Mouse (Mus musculus): ENCODE measurements at regions not wholly inside any gene's neighbourhood (a gene's known extent, or its start where the extent isn't known, plus 50 kb on each side); places are given as distances from the start of the nearest gene placed in this dataset.

GRCm38 (mm10) chr9:87971791-87972190 is 240.7 kb upstream of the Tbx18 start:
- Histone ChIP-seq H3K4me3 (replicated peaks; ENCODE audit: low read length) (no peak overlapping the region), H3K27me3 (ENCODE audit: control insufficient read depth, insufficient read depth, low read length) (no peaks in the 10 kb centered on the region), H3K9ac (no peak overlapping the region), H3K36me3 (replicated peaks; ENCODE audit: control insufficient read depth, insufficient read depth) (no peaks in the 10 kb centered on the region), H3K4me2 (replicated peaks) (no peak overlapping the region), H3K4me1 (replicated peaks; ENCODE audit: control insufficient read depth, insufficient read depth, low read length) (no peaks in the 10 kb centered on the region), H3K27ac (no peak overlapping the region), H3K9me3 (ENCODE audit: control insufficient read depth, low read length) (no peaks in the 10 kb centered on the region)
- 91% methylated on average over 3 of the region's 3 CpGs for WGBS
- ATAC-seq (ENCODE audit: low FRiP score) (no peak), DNase-seq (ENCODE audit: low spot score) (no peak)

GRCm38 (mm10) chr9:87973531-87973930 is 242.5 kb upstream of the Tbx18 start:
- 41% methylated on average over 6 of the region's 6 CpGs for WGBS
- no peaks in the 10 kb centered on the region for H3K36me3 ChIP-seq (replicated peaks; ENCODE audit: control insufficient read depth, insufficient read depth)
- ATAC-seq (ENCODE audit: low FRiP score) = no peak
- no peak overlapping the region for H3K4me3 ChIP-seq (replicated peaks; ENCODE audit: low read length)
- no peaks in the 10 kb centered on the region for H3K4me1 ChIP-seq (replicated peaks; ENCODE audit: control insufficient read depth, insufficient read depth, low read length)
- H3K27ac ChIP-seq = no peak overlapping the region
- DNase-seq (ENCODE audit: low spot score) = no peak
- no peaks in the 10 kb centered on the region for H3K27me3 ChIP-seq (ENCODE audit: control insufficient read depth, insufficient read depth, low read length)
- H3K9me3 ChIP-seq (ENCODE audit: control insufficient read depth, low read length) = no peaks in the 10 kb centered on the region
- H3K9ac ChIP-seq = no peak overlapping the region
- H3K4me2 ChIP-seq (replicated peaks) = no peak overlapping the region

- no peak overlapping the region for H3K4me2 ChIP-seq (replicated peaks)
- no peaks in the 10 kb centered on the region for H3K36me3 ChIP-seq (replicated peaks; ENCODE audit: control insufficient read depth, insufficient read depth)
- H3K4me3 ChIP-seq (replicated peaks; ENCODE audit: low read length) = no peak overlapping the region
- ATAC-seq (ENCODE audit: low FRiP score) (no peak), DNase-seq (ENCODE audit: low spot score) (no peak)
- H3K27ac ChIP-seq = no peak overlapping the region
- no peak overlapping the region for H3K9ac ChIP-seq
- H3K27me3 ChIP-seq (ENCODE audit: control insufficient read depth, insufficient read depth, low read length) = no peaks in the 10 kb centered on the region
- H3K4me1 ChIP-seq (replicated peaks; ENCODE audit: control insufficient read depth, insufficient read depth, low read length) = no peaks in the 10 kb centered on the region
- WGBS = 76% methylated on average over 3 of the region's 3 CpGs
- no peaks in the 10 kb centered on the region for H3K9me3 ChIP-seq (ENCODE audit: control insufficient read depth, low read length)
Measured at GRCm38 (mm10) chr9:87984910-87985309, 253.8 kb upstream of the Tbx18 start.

DNA sequence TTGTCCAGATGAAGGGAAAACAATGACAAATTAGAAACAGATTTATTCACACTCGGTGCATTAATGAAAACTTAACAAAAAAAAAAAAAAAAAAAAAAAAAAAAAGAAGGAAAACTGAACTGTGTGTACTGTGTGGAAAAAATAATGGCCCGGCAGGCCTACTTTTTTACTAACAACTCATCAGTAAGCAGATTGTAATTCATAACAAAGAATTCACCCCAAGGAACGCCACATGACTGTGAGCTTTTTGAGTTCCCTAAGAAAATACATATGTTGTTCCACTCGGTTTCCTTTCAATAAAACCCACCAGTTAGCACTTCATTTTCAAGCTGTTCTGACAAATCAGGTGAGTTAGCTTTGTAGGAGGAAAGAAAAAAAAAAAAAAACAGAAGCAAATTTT is 254.4 kb upstream of the Tbx18 start:
- H3K9me3 ChIP-seq (ENCODE audit: control insufficient read depth, low read length) = no peaks in the 10 kb centered on the region
- no peaks in the 10 kb centered on the region for H3K36me3 ChIP-seq (replicated peaks; ENCODE audit: control insufficient read depth, insufficient read depth)
- no peak overlapping the region for H3K4me3 ChIP-seq (replicated peaks; ENCODE audit: low read length)
- H3K9ac ChIP-seq = no peak overlapping the region
- DNase-seq (ENCODE audit: low spot score) = no peak
- H3K27me3 ChIP-seq (ENCODE audit: control insufficient read depth, insufficient read depth, low read length) = no peaks in the 10 kb centered on the region
- ATAC-seq (ENCODE audit: low FRiP score) = no peak
- no peak overlapping the region for H3K4me2 ChIP-seq (replicated peaks)
- H3K4me1 ChIP-seq (replicated peaks; ENCODE audit: control insufficient read depth, insufficient read depth, low read length) = no peaks in the 10 kb centered on the region
- H3K27ac ChIP-seq = no peak overlapping the region
- 63% methylated on average over 4 of the region's 4 CpGs for WGBS

GRCm38 (mm10) chr9:88005945-88006700 is 275.1 kb upstream of the Tbx18 start:
- no peak overlapping the region for H3K4me3 ChIP-seq (replicated peaks; ENCODE audit: low read length)
- H3K36me3 ChIP-seq (replicated peaks; ENCODE audit: control insufficient read depth, insufficient read depth) = no peaks in the 10 kb centered on the region
- no peaks in the 10 kb centered on the region for H3K4me1 ChIP-seq (replicated peaks; ENCODE audit: control insufficient read depth, insufficient read depth, low read length)
- no peaks in the 10 kb centered on the region for H3K27me3 ChIP-seq (ENCODE audit: control insufficient read depth, insufficient read depth, low read length)
- no peak overlapping the region for H3K27ac ChIP-seq
- no peak overlapping the region for H3K9ac ChIP-seq
- H3K9me3 ChIP-seq (ENCODE audit: control insufficient read depth, low read length) = no peaks in the 10 kb centered on the region
- DNase-seq (ENCODE audit: low spot score) (no peak), ATAC-seq (ENCODE audit: low FRiP score) (no peak)
- H3K4me2 ChIP-seq (replicated peaks) = no peak overlapping the region
- WGBS = 71% methylated on average over 8 of the region's 8 CpGs

DNA sequence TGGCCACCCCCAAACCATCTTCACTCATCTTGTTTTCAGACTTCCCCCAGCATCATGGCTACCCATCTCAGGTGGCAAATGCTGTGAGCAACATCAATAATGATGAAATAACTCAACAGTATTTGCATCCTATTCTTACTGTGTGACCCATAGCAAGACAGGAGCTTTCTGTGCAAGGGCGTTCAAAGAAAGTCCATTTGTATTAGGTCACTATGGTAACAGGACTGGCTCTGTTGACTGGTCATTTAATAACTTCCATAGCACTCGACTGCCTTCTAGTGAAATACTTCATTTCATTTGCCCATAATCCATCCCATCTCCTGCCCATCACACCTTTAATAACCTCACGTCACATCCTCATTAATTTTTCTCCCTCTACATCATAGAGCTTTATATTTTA is 292.7 kb upstream of the Tbx18 start:
- ATAC-seq (ENCODE audit: low FRiP score) (no peak), DNase-seq (ENCODE audit: low spot score) (no peak)
- Histone ChIP-seq H3K9ac (no peak overlapping the region), H3K27ac (no peak overlapping the region), H3K4me1 (replicated peaks; ENCODE audit: control insufficient read depth, insufficient read depth, low read length) (no peaks in the 10 kb centered on the region), H3K4me3 (replicated peaks; ENCODE audit: low read length) (no peak overlapping the region), H3K9me3 (ENCODE audit: control insufficient read depth, low read length) (no peaks in the 10 kb centered on the region), H3K27me3 (ENCODE audit: control insufficient read depth, insufficient read depth, low read length) (no peaks in the 10 kb centered on the region), H3K36me3 (replicated peaks; ENCODE audit: control insufficient read depth, insufficient read depth) (no peaks in the 10 kb centered on the region), H3K4me2 (replicated peaks) (no peak overlapping the region)
- WGBS = 65% methylated on average over 3 of the region's 3 CpGs

DNA sequence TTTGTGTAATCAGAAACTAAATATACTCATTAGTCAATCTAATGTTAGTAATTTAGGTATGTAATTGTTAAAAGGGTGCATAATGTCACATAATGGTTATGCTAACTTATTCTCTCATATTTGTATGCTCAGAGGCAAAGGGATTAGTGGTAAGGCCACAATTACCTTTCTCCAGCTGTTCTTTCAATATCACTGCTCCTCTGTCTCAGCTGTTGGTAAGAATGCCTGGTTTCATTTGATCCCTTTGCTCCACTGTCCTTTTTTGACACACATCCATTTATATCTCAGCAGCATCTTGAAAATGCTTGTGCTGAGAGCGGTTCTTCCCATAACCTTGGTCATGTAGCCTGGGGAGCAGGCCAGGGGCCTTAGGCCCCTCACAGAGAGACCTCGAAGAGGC is 294.9 kb upstream of the Tbx18 start:
- Histone ChIP-seq H3K27me3 (ENCODE audit: control insufficient read depth, insufficient read depth, low read length) (no peaks in the 10 kb centered on the region), H3K4me1 (replicated peaks; ENCODE audit: control insufficient read depth, insufficient read depth, low read length) (no peaks in the 10 kb centered on the region), H3K36me3 (replicated peaks; ENCODE audit: control insufficient read depth, insufficient read depth) (no peaks in the 10 kb centered on the region), H3K4me3 (replicated peaks; ENCODE audit: low read length) (no peak overlapping the region), H3K27ac (no peak overlapping the region), H3K9ac (no peak overlapping the region), H3K9me3 (ENCODE audit: control insufficient read depth, low read length) (no peaks in the 10 kb centered on the region), H3K4me2 (replicated peaks) (no peak overlapping the region)
- no peak for DNase-seq (ENCODE audit: low spot score)
- WGBS = 72% methylated on average over 2 of the region's 2 CpGs
- ATAC-seq (ENCODE audit: low FRiP score) = no peak

DNA sequence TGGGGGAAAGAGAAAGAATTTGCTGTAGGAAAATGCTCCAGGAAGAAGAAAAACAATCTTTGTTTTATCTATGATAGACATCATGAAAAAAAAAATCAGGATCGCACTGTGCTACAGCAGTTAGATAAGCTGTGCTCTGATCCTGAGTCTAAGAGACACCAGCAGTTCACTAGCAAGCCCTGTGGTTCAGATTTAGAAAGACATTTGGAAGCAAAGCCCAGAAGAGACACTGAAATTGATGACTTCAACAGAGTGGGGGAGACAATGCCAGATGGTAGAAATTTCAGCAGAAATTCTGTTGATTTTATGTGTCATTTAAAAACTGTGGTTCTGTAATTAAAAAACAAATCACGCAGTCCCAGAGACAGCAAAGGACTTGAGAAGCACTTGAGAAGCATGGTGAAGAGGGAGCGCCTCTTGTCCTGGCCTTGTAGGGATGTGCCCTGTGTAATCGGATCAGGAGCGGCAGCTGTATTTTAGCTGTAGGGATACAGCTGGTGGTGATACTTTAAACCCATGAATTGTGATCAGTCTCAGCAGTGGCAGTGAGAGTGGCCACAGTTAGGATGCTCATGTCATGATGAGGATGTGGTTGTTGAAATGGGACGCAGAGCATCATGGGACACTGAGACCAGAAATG is 296.4 kb upstream of the Nt5e start:
- Histone ChIP-seq H3K36me3 (replicated peaks; ENCODE audit: control insufficient read depth, insufficient read depth) (no peaks in the 10 kb centered on the region), H3K27me3 (ENCODE audit: control insufficient read depth, insufficient read depth, low read length) (no peaks in the 10 kb centered on the region), H3K4me1 (replicated peaks; ENCODE audit: control insufficient read depth, insufficient read depth, low read length) (no peaks in the 10 kb centered on the region), H3K4me2 (replicated peaks) (no peak overlapping the region), H3K4me3 (replicated peaks; ENCODE audit: low read length) (no peak overlapping the region), H3K27ac (no peak overlapping the region), H3K9ac (no peak overlapping the region), H3K9me3 (ENCODE audit: control insufficient read depth, low read length) (no peaks in the 10 kb centered on the region)
- no peak for ATAC-seq (ENCODE audit: low FRiP score)
- no peak for DNase-seq (ENCODE audit: low spot score)
- WGBS = 92% methylated on average over 6 of the region's 6 CpGs

DNA sequence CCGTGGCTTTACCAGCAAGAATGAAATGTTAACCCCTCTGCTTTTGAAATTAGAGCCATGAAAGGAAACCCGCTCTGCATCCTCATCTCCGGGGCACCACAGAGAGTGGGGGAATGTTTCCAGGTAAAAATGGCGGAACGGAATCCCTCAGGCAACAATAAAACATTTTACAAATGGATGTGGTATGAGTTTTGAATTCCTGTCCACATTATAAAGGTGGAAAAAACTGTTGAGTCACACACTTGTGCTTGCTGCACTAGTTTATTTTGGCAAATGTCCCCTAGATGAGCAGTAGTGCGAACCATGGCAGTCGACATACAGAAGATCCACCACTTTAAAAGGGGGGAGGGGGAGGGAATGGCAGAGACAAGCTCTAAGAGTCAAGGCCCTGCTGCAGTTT is 289.4 kb upstream of the Nt5e start:
- ATAC-seq (ENCODE audit: low FRiP score) = no peak
- H3K4me1 ChIP-seq (replicated peaks; ENCODE audit: control insufficient read depth, insufficient read depth, low read length) = no peaks in the 10 kb centered on the region
- DNase-seq (ENCODE audit: low spot score) = no peak
- no peaks in the 10 kb centered on the region for H3K9me3 ChIP-seq (ENCODE audit: control insufficient read depth, low read length)
- no peak overlapping the region for H3K27ac ChIP-seq
- H3K4me2 ChIP-seq (replicated peaks) = no peak overlapping the region
- H3K36me3 ChIP-seq (replicated peaks; ENCODE audit: control insufficient read depth, insufficient read depth) = no peaks in the 10 kb centered on the region
- no peak overlapping the region for H3K4me3 ChIP-seq (replicated peaks; ENCODE audit: low read length)
- no peaks in the 10 kb centered on the region for H3K27me3 ChIP-seq (ENCODE audit: control insufficient read depth, insufficient read depth, low read length)
- H3K9ac ChIP-seq = no peak overlapping the region
- 89% methylated on average over 7 of the region's 7 CpGs for WGBS
